Mouse (Mus musculus) spleen, embryonic (tissue): ENCODE measurements around the gene Adam1a.

ENCODE experiments used
- CTCF ChIA-PET: fragments of 350-600 bp; sonication (Branson Sonifier 250); formaldehyde crosslinking; loops from one replicate; lab custom pipeline; 2022; lab: Charles Lee

Gene Adam1a

GRCm38 (mm10) chr5:121544910-121545792 is at the start of gene Adam1a, which contains the start of gene Gm42878:
Gene Adam1a, minus strand, starts transcription at chr5:121545482.
Gene Gm42878, minus strand, starts transcription at chr5:121545482.
- CTCF ChIA-PET: interaction anchor here (0.6 kb wide), 1 partner anchor 579 kb away, joined by 7 read pairs; no protein-coding TSS in a partner anchor

GRCm38 (mm10) chr5:121594714-121595313 is 49.5 kb upstream of the Adam1a start:
- CTCF ChIA-PET: no interaction called here

GRCm38 (mm10) chr5:121593451-121594401 is 48.4 kb upstream of the Adam1a start, which contains the start of gene Aldh2:
Gene Aldh2, minus strand, starts transcription at chr5:121593824.
- CTCF ChIA-PET: interaction anchor here (0.8 kb wide), 1 partner anchor 9 kb away, joined by 3 read pairs; no protein-coding TSS in a partner anchor

GRCm38 (mm10) chr5:121592816-121593407 is 47.6 kb upstream of the Adam1a start:
- CTCF ChIA-PET: no interaction called here

GRCm38 (mm10) chr5:121592064-121592815 is 47.0 kb upstream of the Adam1a start:
- CTCF ChIA-PET: no interaction called here

- CTCF ChIA-PET: no interaction called here
Observed at GRCm38 (mm10) chr5:121591417-121592063, 46.3 kb upstream of the Adam1a start.

GRCm38 (mm10) chr5:121589928-121590327 is 44.6 kb upstream of the Adam1a start:
- CTCF ChIA-PET: no interaction called here

GRCm38 (mm10) chr5:121586400-121587039 is 41.2 kb upstream of the Adam1a start:
- CTCF ChIA-PET: no interaction called here

GRCm38 (mm10) chr5:121585699-121586098 is 40.4 kb upstream of the Adam1a start:
- CTCF ChIA-PET: interaction anchor here (0.7 kb wide), 1 partner anchor 9 kb away, joined by 4 read pairs; no protein-coding TSS in a partner anchor

- CTCF ChIA-PET: interaction anchor here (0.6 kb wide), 2 partner anchors 28 to 228 kb away, joined by 3 read pairs; no protein-coding TSS in a partner anchor
Observed at GRCm38 (mm10) chr5:121585005-121585404, 39.7 kb upstream of the Adam1a start.

GRCm38 (mm10) chr5:121583765-121584501 is 38.7 kb upstream of the Adam1a start:
- CTCF ChIA-PET: interaction anchor here (0.7 kb wide), 1 partner anchor 10 kb away, joined by 3 read pairs; no protein-coding TSS in a partner anchor

GRCm38 (mm10) chr5:121581945-121582344 is 36.7 kb upstream of the Adam1a start:
- CTCF ChIA-PET: no interaction called here

- CTCF ChIA-PET: interaction anchor here (0.6 kb wide), 1 partner anchor 9 kb away, joined by 4 read pairs; no protein-coding TSS in a partner anchor
Observed at GRCm38 (mm10) chr5:121576927-121577488, 31.7 kb upstream of the Adam1a start.

- CTCF ChIA-PET: no interaction called here
Observed at GRCm38 (mm10) chr5:121575867-121576266, 30.6 kb upstream of the Adam1a start.

GRCm38 (mm10) chr5:121574145-121574544 is 28.9 kb upstream of the Adam1a start:
- CTCF ChIA-PET: no interaction called here

GRCm38 (mm10) chr5:121570787-121571186 is 25.5 kb upstream of the Adam1a start:
- CTCF ChIA-PET: interaction anchor here (0.6 to 0.7 kb wide), 3 partner anchors 19 to 105 kb away, joined by 5 to 6 read pairs (median 5); no protein-coding TSS in a partner anchor

GRCm38 (mm10) chr5:121569881-121570420 is 24.7 kb upstream of the Adam1a start:
- CTCF ChIA-PET: interaction anchor here (0.8 kb wide), 1 partner anchor 298 kb away, joined by 15 read pairs; no protein-coding TSS in a partner anchor
